Mouse (Mus musculus): ENCODE results near the gene Rasgef1b.
A peak's percentile ranks its signal among the peaks of the same experiment; 100 is the strongest.

The Rasgef1b gene

GRCm38 (mm10) chr5:99728649-99729212 is at the start of gene Rasgef1b:
TSS of gene Rasgef1b (minus strand) at chr5:99729065.
- DNase-seq (ENCODE audit: low spot score in 2 of 2): peak; percentile 37 to 65

GRCm38 (mm10) chr5:99775342-99775741 is 46.5 kb upstream of the Rasgef1b start:
- no peak for DNase-seq (ENCODE audit: low spot score in 2 of 2)

GRCm38 (mm10) chr5:99773265-99773664 is 44.4 kb upstream of the Rasgef1b start:
- no peak for DNase-seq (ENCODE audit: low spot score in 2 of 2)

- no peak for DNase-seq (ENCODE audit: low spot score in 2 of 2)
Observed at GRCm38 (mm10) chr5:99764246-99764645, 35.4 kb upstream of the Rasgef1b start.

GRCm38 (mm10) chr5:99758859-99759258 is 30.0 kb upstream of the Rasgef1b start:
- DNase-seq (ENCODE audit: low spot score in 2 of 2): no peak

- DNase-seq (ENCODE audit: low spot score in 2 of 2): no peak
Observed at GRCm38 (mm10) chr5:99753843-99754242, 25.0 kb upstream of the Rasgef1b start.

- DNase-seq (ENCODE audit: low spot score in 2 of 2): no peak
Observed at GRCm38 (mm10) chr5:99753368-99753767, 24.5 kb upstream of the Rasgef1b start.

GRCm38 (mm10) chr5:99752670-99753231 is 23.9 kb upstream of the Rasgef1b start:
- DNase-seq (ENCODE audit: low spot score in 2 of 2): no peak

- DNase-seq (ENCODE audit: low spot score in 2 of 2): no peak
Observed at GRCm38 (mm10) chr5:99748417-99748816, 19.6 kb upstream of the Rasgef1b start.

- no peak for DNase-seq (ENCODE audit: low spot score in 2 of 2)
Observed at GRCm38 (mm10) chr5:99746087-99746486, 17.2 kb upstream of the Rasgef1b start.

GRCm38 (mm10) chr5:99742874-99743273 is 14.0 kb upstream of the Rasgef1b start:
- DNase-seq (ENCODE audit: low spot score in 2 of 2): no peak

- DNase-seq (ENCODE audit: low spot score in 2 of 2): no peak
Observed at GRCm38 (mm10) chr5:99742056-99742455, 13.2 kb upstream of the Rasgef1b start.

GRCm38 (mm10) chr5:99737937-99738727 is 9.3 kb upstream of the Rasgef1b start:
- DNase-seq (ENCODE audit: low spot score in 2 of 2): no peak

- DNase-seq (ENCODE audit: low spot score in 2 of 2): no peak
Observed at GRCm38 (mm10) chr5:99729931-99730330, 1.1 kb upstream of the Rasgef1b start.

GRCm38 (mm10) chr5:99729361-99729882 is 557 bp upstream of the Rasgef1b start:
- peak in 1 of 2 experiments; percentile 4 for DNase-seq (ENCODE audit: low spot score in 2 of 2)

GRCm38 (mm10) chr5:99728027-99728451 is 826 bp downstream of the Rasgef1b start:
- no peak for DNase-seq (ENCODE audit: low spot score in 2 of 2)

GRCm38 (mm10) chr5:99723941-99724340 is 4.9 kb downstream of the Rasgef1b start:
- no peak for DNase-seq (ENCODE audit: low spot score in 2 of 2)

- no peak for DNase-seq (ENCODE audit: low spot score in 2 of 2)
Observed at GRCm38 (mm10) chr5:99722310-99722709, 6.6 kb downstream of the Rasgef1b start.

GRCm38 (mm10) chr5:99720554-99720953 is 8.3 kb downstream of the Rasgef1b start:
- DNase-seq (ENCODE audit: low spot score in 2 of 2): no peak

- DNase-seq (ENCODE audit: low spot score in 2 of 2): no peak
Observed at GRCm38 (mm10) chr5:99717917-99718316, 10.9 kb downstream of the Rasgef1b start.

- DNase-seq (ENCODE audit: low spot score in 2 of 2): no peak
Observed at GRCm38 (mm10) chr5:99715281-99715744, 13.6 kb downstream of the Rasgef1b start.

GRCm38 (mm10) chr5:99711947-99712346 is 16.9 kb downstream of the Rasgef1b start:
- no peak for DNase-seq (ENCODE audit: low spot score in 2 of 2)

GRCm38 (mm10) chr5:99708706-99709105 is 20.2 kb downstream of the Rasgef1b start:
- DNase-seq (ENCODE audit: low spot score in 2 of 2): peak in 1 of 2 experiments; percentile 8
